Mouse (Mus musculus) liver, postnatal 0 days (tissue): ENCODE measurements at regions not wholly inside any gene's neighbourhood (a gene's known extent, or its start where the extent isn't known, plus 50 kb on each side); places are given as distances from the start of the nearest gene placed in this dataset.

Experiments
- CTCF ChIP-seq: sonication (generic); IDR thresholded peaks from 2 replicates; pipeline ENCODE4 v1.5.1; 2016; ENCODE audit warnings: antibody characterized with exemption, low read depth
- EP300 ChIP-seq: IDR thresholded peaks from 2 replicates; pipeline ENCODE4 v1.6.1; 2016; ENCODE audit warnings: antibody characterized with exemption, low read depth, mild to moderate bottlenecking

- TF ChIP-seq EP300 (no peak), CTCF (no peak)
Measured at GRCm38 (mm10) chr3:34551069-34551468, 99.1 kb upstream of the Sox2 start.
